Mouse (Mus musculus) MEL (cell line): ENCODE measurements around the gene Cx3cr1. TPM values are rescaled to one million over a fixed set of nuclear protein-coding genes. Genes with fewer than 3 reads are reported as not detected.

Experiments used
- DNase-seq: peaks from one replicate; pipeline ENCODE4 v3.0.0; 2011; ENCODE audit warnings: low read depth, low spot score
- H3K27ac ChIP-seq: 2 replicates; pipeline ENCODE4 v1.5.1; 2012; ENCODE audit warnings: low read depth, mild to moderate bottlenecking, control low read depth, low read length, moderate library complexity; ENCODE audit not compliant: control insufficient read depth
- H3K27me3 ChIP-seq, 2 experiments: fragments of 150-350 bp in 1 of 2; sonication (generic) in 1 of 2; 2 replicates each; pipeline ENCODE4 v1.6.1; 2012; ENCODE audit warnings: low read length in 2 of 2, mild to moderate bottlenecking in 2 of 2, improper control_type of control experiment in 1 of 2, moderate library complexity in 1 of 2; ENCODE audit not compliant: insufficient read depth in 2 of 2, control insufficient read depth in 1 of 2
- H3K36me3 ChIP-seq, 2 experiments: 2 replicates each; pipeline ENCODE4 v1.6.1; 2012 to 2014; ENCODE audit warnings: low read length in 2 of 2, improper control_type of control experiment in 1 of 2, inconsistent platforms in 1 of 2, mild to moderate bottlenecking in 1 of 2; ENCODE audit not compliant: insufficient read depth in 2 of 2, control insufficient read depth in 1 of 2
- H3K4me1 ChIP-seq, 2 experiments: fragments of 150-350 bp in 1 of 2; sonication (generic) in 1 of 2; 2 replicates each; pipeline ENCODE4 v1.6.1; 2012; ENCODE audit warnings: low read length in 2 of 2, improper control_type of control experiment in 1 of 2, mild to moderate bottlenecking in 1 of 2; ENCODE audit not compliant: insufficient read depth in 2 of 2, control insufficient read depth in 1 of 2
- H3K4me3 ChIP-seq, 2 experiments: fragments of 150-350 bp in 1 of 2; sonication (generic) in 1 of 2; 2 replicates each; pipeline ENCODE4 v1.5.1; 2012; ENCODE audit warnings: low read depth in 2 of 2, low read length in 2 of 2, mild to moderate bottlenecking in 2 of 2, moderate library complexity in 2 of 2, control low read depth in 1 of 2, improper control_type of control experiment in 1 of 2; ENCODE audit not compliant: control insufficient read depth in 1 of 2, insufficient read depth in 1 of 2
- H3K79me2 ChIP-seq: 2 replicates; pipeline ENCODE4 v1.6.1; 2012; ENCODE audit warnings: mild to moderate bottlenecking, low read length, moderate library complexity; ENCODE audit not compliant: control insufficient read depth, poor library complexity, insufficient read depth
- H3K9ac ChIP-seq: 2 replicates; pipeline ENCODE4 v1.6.1; 2012; ENCODE audit warnings: low read depth, mild to moderate bottlenecking, control low read depth, low read length, moderate library complexity; ENCODE audit not compliant: control insufficient read depth, poor library complexity, severe bottlenecking
- H3K9me3 ChIP-seq: fragments of 150-350 bp; sonication (generic); replicated peaks from 2 replicates; pipeline ENCODE4 v1.6.1; 2012; ENCODE audit warnings: mild to moderate bottlenecking, low read length, improper control_type of control experiment, moderate library complexity; ENCODE audit not compliant: insufficient read depth
- CHD1 ChIP-seq: IDR thresholded peaks from 2 replicates; pipeline ENCODE4 v1.6.1; 2012; ENCODE audit warnings: low read depth, mild to moderate bottlenecking, inconsistent platforms, low read length, improper control_type of control experiment
- CTCF ChIP-seq, 3 experiments: IDR thresholded peaks in 2 of 3; conservative IDR thresholded peaks in 1 of 3; 2 replicates each; pipeline ENCODE4 v1.5.1; 2011 to 2012; ENCODE audit warnings: low read length in 3 of 3, low read depth in 2 of 3, mild to moderate bottlenecking in 2 of 3, improper control_type of control experiment in 1 of 3, inconsistent platforms in 1 of 3, mixed read lengths in 1 of 3, moderate library complexity in 1 of 3; ENCODE audit not compliant: control insufficient read depth in 1 of 3, insufficient read depth in 1 of 3, poor library complexity in 1 of 3, severe bottlenecking in 1 of 3
- E2F4 ChIP-seq: IDR thresholded peaks from 2 replicates; pipeline ENCODE4 v1.6.1; 2011; ENCODE audit warnings: low read depth, low read length, improper control_type of control experiment, borderline replicate concordance
- ELF1 ChIP-seq: IDR thresholded peaks from 2 replicates; pipeline ENCODE4 v1.6.1; 2014; ENCODE audit warnings: low read depth, mild to moderate bottlenecking, inconsistent platforms, low read length, improper control_type of control experiment, moderate library complexity
- EP300 ChIP-seq, 2 experiments: IDR thresholded peaks; 2 replicates each; pipeline ENCODE4 v1.6.1; 2011; ENCODE audit warnings: improper control_type of control experiment in 2 of 2, low read length in 2 of 2, low read depth in 1 of 2, mild to moderate bottlenecking in 1 of 2
- GABPA ChIP-seq: IDR thresholded peaks from 2 replicates; pipeline ENCODE4 v1.6.1; 2012; ENCODE audit warnings: low read depth, mild to moderate bottlenecking, inconsistent platforms, low read length, improper control_type of control experiment, moderate library complexity
- GATA1 ChIP-seq: IDR thresholded peaks from 2 replicates; pipeline ENCODE4 v1.6.1; 2011; ENCODE audit warnings: low read depth, low read length, improper control_type of control experiment
- KAT2A ChIP-seq: conservative IDR thresholded peaks from 2 replicates; pipeline ENCODE4 v1.6.1; 2012; ENCODE audit warnings: low read depth, low read length, improper control_type of control experiment, inconsistent platforms
- MAX ChIP-seq: IDR thresholded peaks from 2 replicates; pipeline ENCODE4 v1.6.1; 2011; ENCODE audit warnings: low read length, improper control_type of control experiment
- MAZ ChIP-seq: IDR thresholded peaks from 2 replicates; pipeline ENCODE4 v1.6.1; 2012; ENCODE audit warnings: low read depth, mild to moderate bottlenecking, inconsistent platforms, low read length, improper control_type of control experiment
- MEF2A ChIP-seq: IDR thresholded peaks from 2 replicates; pipeline ENCODE4 v1.6.1; 2014; ENCODE audit warnings: low read depth, mild to moderate bottlenecking, inconsistent platforms, low read length, improper control_type of control experiment; ENCODE audit not compliant: poor library complexity, insufficient replicate concordance, severe bottlenecking; ENCODE audit errors: extremely low read depth
- MXI1 ChIP-seq: IDR thresholded peaks from 2 replicates; pipeline ENCODE4 v1.6.1; 2011; ENCODE audit warnings: mild to moderate bottlenecking, low read depth, low read length, improper control_type of control experiment
- MYB ChIP-seq: IDR thresholded peaks from 2 replicates; pipeline ENCODE4 v1.6.1; 2011; ENCODE audit warnings: mild to moderate bottlenecking, low read depth, low read length, improper control_type of control experiment
- NELFE ChIP-seq: IDR thresholded peaks from 2 replicates; pipeline ENCODE4 v1.6.1; 2011; ENCODE audit warnings: low read depth, low read length, improper control_type of control experiment
- NRF1 ChIP-seq: IDR thresholded peaks from 2 replicates; pipeline ENCODE4 v1.6.1; 2014; ENCODE audit warnings: low read depth, mild to moderate bottlenecking, inconsistent platforms, low read length, improper control_type of control experiment, moderate library complexity; ENCODE audit not compliant: poor library complexity, insufficient read depth, severe bottlenecking
- SIN3A ChIP-seq: IDR thresholded peaks from 2 replicates; pipeline ENCODE4 v1.6.1; 2012; ENCODE audit warnings: low read length, improper control_type of control experiment, inconsistent platforms
- SMC3 ChIP-seq: IDR thresholded peaks from 2 replicates; pipeline ENCODE4 v1.6.1; 2011; ENCODE audit warnings: low read depth, low read length, improper control_type of control experiment
- TBP ChIP-seq: IDR thresholded peaks from 2 replicates; pipeline ENCODE4 v1.8.0; 2011; ENCODE audit warnings: low read depth, low read length, improper control_type of control experiment
- TCF12 ChIP-seq: IDR thresholded peaks from 2 replicates; pipeline ENCODE4 v1.6.1; 2014; ENCODE audit warnings: low read depth, mild to moderate bottlenecking, inconsistent platforms, low read length, improper control_type of control experiment, moderate library complexity
- UBTF ChIP-seq: IDR thresholded peaks from 2 replicates; pipeline ENCODE4 v1.6.1; 2012; ENCODE audit warnings: low read depth, mild to moderate bottlenecking, inconsistent platforms, low read length, improper control_type of control experiment, moderate library complexity, borderline replicate concordance; ENCODE audit not compliant: insufficient read depth
- ZC3H11A ChIP-seq: IDR thresholded peaks from 2 replicates; pipeline ENCODE4 v1.6.1; 2012; ENCODE audit warnings: low read depth, mild to moderate bottlenecking, inconsistent platforms, low read length, improper control_type of control experiment
- ZNF384 ChIP-seq: IDR thresholded peaks from 2 replicates; pipeline ENCODE4 v1.6.1; 2012; ENCODE audit warnings: low read depth, mild to moderate bottlenecking, inconsistent platforms, low read length, improper control_type of control experiment
- polyA plus RNA-seq, 2 experiments: library from polyadenylated mRNA; stranded (reverse) in 1 of 2; unstranded in 1 of 2; fragments of >175 nt in 1 of 2; fragments of >200 nt in 1 of 2; gene quantifications; 2 replicates each; pipeline versions ENCODE4 v1.2.1 to v1.2.4; 2012; ENCODE audit warnings: low replicate concordance in 2 of 2, low read depth in 1 of 2; ENCODE audit not compliant: insufficient read length in 2 of 2, insufficient read depth in 1 of 2, missing spikeins in 1 of 2
- total RNA-seq: library from RNA; depleted of rRNA; stranded (reverse); fragments of 300-350 nt; gene quantifications from 2 replicates; pipeline ENCODE4 v1.2.3, GENCODE M21; 2012

Cx3cr1 gene
- total and polyA plus RNA-seq, 3 experiments: not detected

DNA sequence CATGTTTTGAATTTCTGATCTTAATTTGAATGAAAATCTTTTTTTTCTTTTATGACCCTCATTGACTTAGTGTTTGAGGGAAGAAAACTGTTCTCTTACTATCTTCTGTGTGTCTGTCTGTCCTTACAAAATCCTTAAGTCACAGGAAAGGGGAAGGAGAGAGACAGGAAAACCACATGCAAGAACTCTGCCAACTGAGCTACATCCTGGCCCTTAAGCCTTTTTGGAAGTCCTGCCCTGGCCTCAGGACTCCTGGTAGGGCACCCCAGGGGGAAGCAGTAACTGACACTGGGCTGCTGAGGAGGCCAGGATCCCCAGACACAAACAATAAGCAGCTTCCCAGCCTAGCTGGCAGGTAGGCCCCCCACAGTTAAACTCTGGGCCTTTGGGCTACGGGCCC is 126.4 kb downstream of the Cx3cr1 start:
- Histone ChIP-seq H3K27me3 (no peaks in the 10 kb centered on the region; a peak in 1 of 4 replicates), H3K4me3 (no peak overlapping the region), H3K27ac (no peak overlapping the region), H3K9ac (no peak overlapping the region), H3K36me3 (no peaks in the 10 kb centered on the region), H3K4me1 (no peaks in the 10 kb centered on the region), H3K79me2 (no peaks in the 10 kb centered on the region), H3K9me3 (no peaks in the 10 kb centered on the region)
- TF ChIP-seq SMC3: no peak
- no peak for TF ChIP-seq ELF1
- no peak for TF ChIP-seq CTCF (IDR thresholded peaks at IDR 0.05 in 2 of 3, conservative IDR thresholded peaks at IDR 0.05 in 1 of 3; ENCODE audit: control insufficient read depth in 1 of 3, insufficient read depth in 1 of 3, low read depth in 2 of 3, low read length in 3 of 3, poor library complexity in 1 of 3, severe bottlenecking in 1 of 3)
- TF ChIP-seq TCF12: no peak
- TF ChIP-seq MXI1: no peak
- no peak for TF ChIP-seq TBP
- TF ChIP-seq GATA1: no peak
- TF ChIP-seq ZC3H11A: no peak
- TF ChIP-seq EP300 (IDR thresholded peaks at IDR 0.05; ENCODE audit: low read depth in 1 of 2, low read length in 2 of 2): no peak
- TF ChIP-seq KAT2A: no peak
- TF ChIP-seq UBTF: no peak
- TF ChIP-seq MAX: no peak
- no peak for TF ChIP-seq GABPA
- no peak for TF ChIP-seq MEF2A
- TF ChIP-seq E2F4: no peak
- TF ChIP-seq SIN3A: no peak
- TF ChIP-seq NELFE: no peak
- TF ChIP-seq NRF1: no peak
- no peak for TF ChIP-seq ZNF384
- DNase-seq: no peak

DNA sequence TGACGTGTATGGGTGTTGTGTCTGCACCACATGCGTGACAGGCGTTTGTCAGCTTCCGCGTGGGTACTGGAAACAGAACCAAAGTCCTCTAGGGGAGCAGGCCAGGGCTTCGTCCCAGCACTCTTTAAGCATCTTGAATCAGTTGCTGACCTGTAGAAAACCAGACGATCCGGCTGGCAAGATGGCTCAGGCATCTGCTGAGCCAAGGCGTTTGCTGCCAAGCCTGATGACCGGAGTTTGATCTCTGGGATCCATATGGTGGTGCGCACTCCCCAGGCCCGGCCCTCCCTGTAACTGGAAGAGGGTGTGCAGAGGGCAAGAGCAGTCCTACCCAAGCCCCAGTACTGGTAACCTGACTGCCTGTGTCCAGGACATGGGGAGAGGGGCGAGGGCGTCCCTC is 127.8 kb downstream of the Cx3cr1 start:
- Histone ChIP-seq H3K9me3 (no peaks in the 10 kb centered on the region), H3K79me2 (peaks cover 5% of the 10 kb centered on the region; the same call in 1 of the 2 replicates), H3K9ac (no peak overlapping the region), H3K27me3 (no peaks in the 10 kb centered on the region), H3K4me3 (no peak overlapping the region), H3K36me3 (no peaks in the 10 kb centered on the region), H3K4me1 (peaks cover 0 to 7% of the 10 kb centered on the region in 2 experiments; a peak in 2 of 4 replicates), H3K27ac (no peak overlapping the region)
- no peak for DNase-seq
- TF ChIP-seq MYB (no peak), CHD1 (no peak), MAZ (no peak), NELFE (no peak)
